Mouse (Mus musculus) small intestine, adult 2 months (tissue): ENCODE measurements at regions not wholly inside any gene's neighbourhood (a gene's known extent, or its start where the extent isn't known, plus 50 kb on each side); places are given as distances from the start of the nearest gene placed in this dataset.

Experiments
- CTCF ChIP-seq: fragments of 200-500 bp; IDR thresholded peaks from 2 replicates; pipeline ENCODE4 v1.5.1; 2012; ENCODE audit warnings: low read depth, mild to moderate bottlenecking, control low read depth, inconsistent platforms, low read length, moderate library complexity, mixed read lengths; ENCODE audit not compliant: insufficient replicate concordance, insufficient read length; ENCODE audit errors: extremely low read depth
- POLR2A ChIP-seq: fragments of 200-500 bp; IDR thresholded peaks from 2 replicates; pipeline ENCODE4 v1.6.1; 2012; ENCODE audit warnings: low read depth, mild to moderate bottlenecking, control low read depth, inconsistent platforms, low read length, moderate library complexity

DNA sequence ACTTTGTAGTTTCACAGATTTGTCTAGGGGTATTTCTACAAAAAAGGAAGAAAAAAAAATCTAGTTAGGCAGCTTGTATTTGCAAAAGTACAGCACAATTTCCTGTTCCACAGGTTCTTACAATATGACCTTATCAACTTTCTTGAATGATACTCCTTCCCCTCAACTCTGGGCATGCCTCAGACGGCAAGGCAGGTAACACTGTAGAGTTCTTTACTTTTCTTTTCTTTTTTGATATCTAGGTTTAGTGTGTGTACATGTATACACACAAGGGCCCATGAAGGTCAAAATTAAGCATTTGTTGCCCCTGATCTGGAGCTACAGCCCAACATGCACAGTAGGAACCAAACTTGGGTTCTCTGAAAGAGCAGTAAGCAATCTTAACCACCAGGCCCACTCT, 381.4 kb upstream of the Acvr2a start:
- TF ChIP-seq CTCF: no peak
- TF ChIP-seq POLR2A: no peak
